8 mouse cellular contexts compared by ENCODE assay signal in genomic region chr15:8168591-8169265, GRCm38 (mm10). TPM values are rescaled to one million over a fixed set of nuclear protein-coding genes. Genes with fewer than 3 reads are reported as not detected.
DNase-seq lines count a peak whose midpoint lies in the region; ATAC-seq lines count a peak whose summit lies in the region.

TSS of gene Cplane1 (plus strand) at chr15:8169106.

- peak within 1 kb of the TSS; percentile 84 for H3K9ac ChIP-seq in hindbrain, embryonic 12.5 days

- H3K27me3 ChIP-seq in hindbrain, embryonic 12.5 days, result no peaks in the 10 kb centered on the region

- 3% methylated on average over 35 of the region's 47 CpGs for WGBS in hindbrain, embryonic 12.5 days

- peak; percentile 99 for ATAC-seq in hindbrain, embryonic 12.5 days (ENCODE audit: low FRiP score)

- H3K36me3 ChIP-seq in hindbrain, embryonic 12.5 days, result peaks cover 15% of the 10 kb centered on the region

- peak within 1 kb of the TSS; percentile 70 for H3K4me3 ChIP-seq in hindbrain, embryonic 12.5 days

- peak within 1 kb of the TSS; percentile 68 for H3K4me2 ChIP-seq in hindbrain, embryonic 12.5 days (replicated peaks)

- peak within 1 kb of the TSS; percentile 87 for H3K27ac ChIP-seq in hindbrain, embryonic 12.5 days

- H3K9me3 ChIP-seq in hindbrain, embryonic 12.5 days (replicated peaks), result no peaks in the 10 kb centered on the region

- peak; percentile 98 for DNase-seq in MN1 (ENCODE audit: low spot score)
- DNase-seq in cerebellum, adult 9-10 months, result peak; percentile 92
- DNase-seq in frontal cortex, adult 2 months (ENCODE audit: extremely low spot score in 1 of 2, low spot score in 1 of 2), result peak; percentile 66 to 96
- peak; percentile 91 to 93 for DNase-seq in layer of hippocampus, postnatal 14 days (ENCODE audit: low spot score in 2 of 2)
- peak; percentile 95 for DNase-seq in lung, postnatal 14 days
- peak; percentile 89 for DNase-seq in retina, adult 2 months (ENCODE audit: low read depth, low spot score)
- peak; percentile 94 to 95 for DNase-seq in thymus, postnatal 36 days

- H3K4me1 ChIP-seq in hindbrain, embryonic 12.5 days, result peaks cover 5% of the 10 kb centered on the region

RNA-seq across cellular contexts. Expression of gene Cplane1, which starts in this region (rescaled TPM):
- polyA plus RNA-seq in frontal cortex, adult 2 months (2012; rRNA removed), result 22.7 and 26.9 TPM in 2 replicates
- 17.8 and 19.3 TPM in 2 replicates for polyA plus RNA-seq in hindbrain, embryonic 12.5 days (2016; fragmentation: Nextera tagmentation; extraction: Ambion mirVana)
- total RNA-seq in layer of hippocampus, postnatal 14 days (2021), result 10 to 100 TPM; 27.6 to 31.8 TPM

Comparison
In these comparisons a context has a peak if more than half of its experiments do, and no peak if none do; other contexts are left out.
1. Peak in every context shown above with its lines: DNase-seq, ATAC-seq, H3K4me3 ChIP-seq and H3K27ac ChIP-seq.